Mouse (Mus musculus): ENCODE data around the gene Lancl1. TPM values are rescaled to one million over a fixed set of nuclear protein-coding genes. Genes with fewer than 3 reads are reported as not detected.

Gene Lancl1
- total and polyA plus RNA-seq, 3 experiments, result 48.4 to 58.0 (median 53.4) TPM

- DNase-seq, result no peak
These were observed 21.4 kb downstream of the Lancl1 start for GRCm38 (mm10) chr1:67017101-67017870.

- no peak for DNase-seq
These were observed 24.5 kb downstream of the Lancl1 start for GRCm38 (mm10) chr1:67014205-67014604.

GRCm38 (mm10) chr1:67010520-67010919 lies 28.2 kb downstream of the Lancl1 start:
- no peak for DNase-seq

GRCm38 (mm10) chr1:67003699-67004098 lies 35.0 kb downstream of the Lancl1 start:
- peak; percentile 32 for DNase-seq

- DNase-seq, result no peak
These were observed 36.4 kb downstream of the Lancl1 start for GRCm38 (mm10) chr1:67002226-67002625.

GRCm38 (mm10) chr1:67001367-67001766 lies 37.3 kb downstream of the Lancl1 start:
- DNase-seq, result no peak

GRCm38 (mm10) chr1:67000484-67000883 lies 38.2 kb downstream of the Lancl1 start:
- no peak for DNase-seq

- no peak for DNase-seq
These were observed 40.1 kb downstream of the Lancl1 start for GRCm38 (mm10) chr1:66998601-66999000.

GRCm38 (mm10) chr1:66998188-66998587 lies 40.5 kb downstream of the Lancl1 start:
- no peak for DNase-seq

GRCm38 (mm10) chr1:66996819-66997218 lies 41.9 kb downstream of the Lancl1 start:
- no peak for DNase-seq

- DNase-seq, result peak; percentile 13
These were observed 45.9 kb downstream of the Lancl1 start for GRCm38 (mm10) chr1:66992764-66993163.

- no peak for DNase-seq
These were observed 51.0 kb downstream of the Lancl1 start for GRCm38 (mm10) chr1:66987558-66988190.

- DNase-seq, result no peak
These were observed 52.8 kb downstream of the Lancl1 start for GRCm38 (mm10) chr1:66985906-66986305.

- DNase-seq, result no peak
These were observed 53.5 kb downstream of the Lancl1 start for GRCm38 (mm10) chr1:66985129-66985698.

- no peak for DNase-seq
These were observed 58.5 kb downstream of the Lancl1 start for GRCm38 (mm10) chr1:66980129-66980528.

GRCm38 (mm10) chr1:66975456-66975855 lies 63.2 kb downstream of the Lancl1 start:
- DNase-seq, result no peak

- no peak for DNase-seq
These were observed 73.8 kb downstream of the Lancl1 start for GRCm38 (mm10) chr1:66964857-66965256.

- DNase-seq, result no peak
These were observed 78.0 kb downstream of the Lancl1 start for GRCm38 (mm10) chr1:66960536-66961243.

- no peak for DNase-seq
These were observed 81.3 kb downstream of the Lancl1 start for GRCm38 (mm10) chr1:66957361-66957760.

- no peak for DNase-seq
These were observed 87.6 kb downstream of the Lancl1 start for GRCm38 (mm10) chr1:66951086-66951485.
